Mouse (Mus musculus) monocyte, adult 59 days (primary cell): ENCODE measurements around the gene Krtap4-1. TPM values are rescaled to one million over a fixed set of nuclear protein-coding genes. Genes with fewer than 3 reads are reported as not detected.

Experiments
- total RNA-seq, 2 experiments: library from RNA; stranded (reverse); gene quantifications; one replicate each; pipeline ENCODE4 v1.2.4; 2023

The Krtap4-1 gene
- not detected for total RNA-seq

GRCm38 (mm10) chr11:99628138-99628537, at the start of gene Krtap4-1:
Krtap4-1 (minus strand) TSS chr11:99628238.

GRCm38 (mm10) chr11:99665860-99666259, 37.8 kb upstream of the Krtap4-1 start, which contains the start of gene Krtap4-6:
Krtap4-6 (minus strand) TSS chr11:99665960.

GRCm38 (mm10) chr11:99658467-99659010, 30.5 kb upstream of the Krtap4-1 start, which contains the start of gene Gm11563:
Gm11563 (minus strand) TSS chr11:99658960.

GRCm38 (mm10) chr11:99650136-99650535, 22.1 kb upstream of the Krtap4-1 start, which contains the start of gene Gm11555:
Gm11555 (minus strand) TSS chr11:99650236.

GRCm38 (mm10) chr11:99643635-99644139, 15.6 kb upstream of the Krtap4-1 start, which contains the start of gene Krtap4-7:
Krtap4-7 (minus strand) TSS chr11:99644089.

GRCm38 (mm10) chr11:99634653-99635134, 6.7 kb upstream of the Krtap4-1 start, which contains the start of gene Krtap4-2:
Krtap4-2 (minus strand) TSS chr11:99635084.

GRCm38 (mm10) chr11:99620335-99620734, 7.7 kb downstream of the Krtap4-1 start, which contains the start of gene Gm11562:
Gm11562 (minus strand) TSS chr11:99620435.

GRCm38 (mm10) chr11:99614796-99615363, 13.2 kb downstream of the Krtap4-1 start, which contains the start of gene Krtap2-4:
Krtap2-4 (minus strand) TSS chr11:99614846.

GRCm38 (mm10) chr11:99610089-99610488, 17.9 kb downstream of the Krtap4-1 start, which contains the start of gene Gm11937:
Gm11937 (minus strand) TSS chr11:99610189.

GRCm38 (mm10) chr11:99603208-99603607, 24.8 kb downstream of the Krtap4-1 start, which contains the start of gene Gm11938:
Gm11938 (minus strand) TSS chr11:99603308.

GRCm38 (mm10) chr11:99597742-99598141, 30.3 kb downstream of the Krtap4-1 start, which contains the start of gene Krtap9-3:
Krtap9-3 (minus strand) TSS chr11:99598105.

GRCm38 (mm10) chr11:99590981-99591380, 37.1 kb downstream of the Krtap4-1 start, which contains the start of gene Krtap1-3:
Krtap1-3 (minus strand) TSS chr11:99591339.

GRCm38 (mm10) chr11:99583245-99583704, 44.8 kb downstream of the Krtap4-1 start, which contains the start of gene Krtap1-4:
Krtap1-4 (minus strand) TSS chr11:99583654.

GRCm38 (mm10) chr11:99580636-99581035, 47.4 kb downstream of the Krtap4-1 start, which contains the start of gene Krtap1-5:
Krtap1-5 (minus strand) TSS chr11:99581016.

Other genes starting within 250 kb of the Krtap4-1 start
- gene Krt10, start 238.9 kb downstream of the Krtap4-1 start, total RNA-seq, result 1 to 10 TPM in 1 of 2 experiments, not detected in 1; 2.0 TPM
- gene Krt12, start 206.0 kb downstream of the Krtap4-1 start, total RNA-seq, result not detected
- not detected for gene Krt20, start 190.1 kb downstream of the Krtap4-1 start, total RNA-seq
- not detected for gene Krt23, start 135.1 kb downstream of the Krtap4-1 start, total RNA-seq
- gene Krt39, start 106.9 kb downstream of the Krtap4-1 start, total RNA-seq, result not detected
- gene Krt40, start 85.1 kb downstream of the Krtap4-1 start, total RNA-seq, result not detected
- not detected for gene Krtap3-3, start 77.4 kb downstream of the Krtap4-1 start, total RNA-seq
- gene Krtap3-2, start 71.4 kb downstream of the Krtap4-1 start, total RNA-seq, result not detected
- not detected for gene Gm11939, start 68.8 kb downstream of the Krtap4-1 start, total RNA-seq
- gene Krtap3-1, start 61.6 kb downstream of the Krtap4-1 start, total RNA-seq, result not detected
- gene Krtap1-5, start 47.2 kb downstream of the Krtap4-1 start, total RNA-seq, result not detected
- gene Krtap1-4, start 44.6 kb downstream of the Krtap4-1 start, total RNA-seq, result not detected
- gene Krtap1-3, start 36.9 kb downstream of the Krtap4-1 start, total RNA-seq, result not detected
- not detected for gene Krtap9-3, start 30.1 kb downstream of the Krtap4-1 start, total RNA-seq
- gene Gm11938, start 24.9 kb downstream of the Krtap4-1 start, total RNA-seq, result not detected
- gene Gm11937, start 18.0 kb downstream of the Krtap4-1 start, total RNA-seq, result not detected
- gene Krtap2-4, start 13.4 kb downstream of the Krtap4-1 start, total RNA-seq, result not detected
- not detected for gene Gm11562, start 7.8 kb downstream of the Krtap4-1 start, total RNA-seq
- not detected for gene Krtap4-2, start 6.8 kb upstream of the Krtap4-1 start, total RNA-seq
- gene Krtap4-7, start 15.9 kb upstream of the Krtap4-1 start, total RNA-seq, result not detected
- gene Gm11555, start 22.0 kb upstream of the Krtap4-1 start, total RNA-seq, result not detected
- not detected for gene Gm11563, start 30.7 kb upstream of the Krtap4-1 start, total RNA-seq
- not detected for gene Krtap4-6, start 37.7 kb upstream of the Krtap4-1 start, total RNA-seq
- gene Gm14190, start 62.5 kb upstream of the Krtap4-1 start, total RNA-seq, result not detected
- gene Gm14180, start 106.1 kb upstream of the Krtap4-1 start, total RNA-seq, result not detected
- gene Gm11595, start 144.7 kb upstream of the Krtap4-1 start, total RNA-seq, result not detected
- not detected for gene Krtap4-8, start 152.5 kb upstream of the Krtap4-1 start, total RNA-seq
- gene Krtap4-9, start 157.0 kb upstream of the Krtap4-1 start, total RNA-seq, result not detected
- not detected for gene Gm11596, start 165.2 kb upstream of the Krtap4-1 start, total RNA-seq
- not detected for gene Gm11569, start 170.7 kb upstream of the Krtap4-1 start, total RNA-seq
- gene Gm11554, start 176.2 kb upstream of the Krtap4-1 start, total RNA-seq, result not detected
- gene Krtap4-13, start 181.7 kb upstream of the Krtap4-1 start, total RNA-seq, result not detected
- not detected for gene Gm11564, start 187.4 kb upstream of the Krtap4-1 start, total RNA-seq
- not detected for gene 2300003K06Rik, start 209.8 kb upstream of the Krtap4-1 start, total RNA-seq
- gene Krtap4-16, start 223.4 kb upstream of the Krtap4-1 start, total RNA-seq, result not detected
- gene Gm11568, start 229.7 kb upstream of the Krtap4-1 start, total RNA-seq, result not detected
- not detected for gene Gm11559, start 236.2 kb upstream of the Krtap4-1 start, total RNA-seq
- gene Krtap9-1, start 245.2 kb upstream of the Krtap4-1 start, total RNA-seq, result not detected